Mouse (Mus musculus) intestine, postnatal 0 days (tissue): ENCODE data around the gene Baz1b. TPM values are rescaled to one million over a fixed set of nuclear protein-coding genes. Genes with fewer than 3 reads are reported as not detected.

Experiments used
- ATAC-seq: fragments of 200-750 bp; cut with Nextera tagmentation; 2 replicates; pipeline ENCODE4 v1.8.0; 2017; ENCODE audit warnings: mild to moderate bottlenecking, moderate TSS enrichment, moderate library complexity
- H3K27ac ChIP-seq: fragments of 300-500 bp; sonication (generic); 2 replicates; pipeline ENCODE4 v1.5.1; 2014; ENCODE audit warnings: mild to moderate bottlenecking, low read depth, low read length, moderate library complexity
- H3K27me3 ChIP-seq: fragments of 300-500 bp; sonication (generic); replicated peaks from 2 replicates; pipeline ENCODE4 v1.6.1; 2014; ENCODE audit warnings: low read length, mixed read lengths; ENCODE audit not compliant: control insufficient read depth, insufficient read depth
- H3K36me3 ChIP-seq: fragments of 300-500 bp; sonication (generic); 2 replicates; pipeline ENCODE4 v1.6.1; 2014; ENCODE audit warnings: mild to moderate bottlenecking, moderate library complexity; ENCODE audit not compliant: control insufficient read depth, insufficient read depth
- H3K4me1 ChIP-seq: fragments of 300-500 bp; sonication (generic); replicated peaks from 2 replicates; pipeline ENCODE4 v1.6.1; 2014; ENCODE audit warnings: antibody characterized with exemption, low read length, mixed read lengths; ENCODE audit not compliant: control insufficient read depth, insufficient read depth
- H3K4me2 ChIP-seq: fragments of 300-500 bp; sonication (generic); replicated peaks from 2 replicates; pipeline ENCODE4 v1.6.1; 2014; ENCODE audit warnings: low read depth, mild to moderate bottlenecking, moderate library complexity
- H3K4me3 ChIP-seq: fragments of 300-500 bp; sonication (generic); 2 replicates; pipeline ENCODE4 v1.5.1; 2014; ENCODE audit warnings: low read depth, low read length
- H3K9ac ChIP-seq: fragments of 300-500 bp; sonication (generic); 2 replicates; pipeline ENCODE4 v1.6.1; 2014; ENCODE audit warnings: mild to moderate bottlenecking, low read depth, low read length
- H3K9me3 ChIP-seq: fragments of 300-500 bp; sonication (generic); 2 replicates; pipeline ENCODE4 v1.6.1; 2016; ENCODE audit warnings: mixed run types; ENCODE audit not compliant: control insufficient read depth
- CTCF ChIP-seq: sonication (generic); IDR thresholded peaks from 2 replicates; pipeline ENCODE4 v1.5.1; 2016; ENCODE audit warnings: low read depth, mild to moderate bottlenecking, control low read depth, antibody characterized with exemption, moderate library complexity
- WGBS: fragments of 180-500 bp; shearing (Covaris S2); extraction: QIAGEN DNeasy Blood & Tissue Kit; methylation state at CpG from one replicate; pipeline ENCODE4 v1.1.7; 2014; 5-methylcytosine and 5-hydroxymethylcytosine counted together
- polyA plus RNA-seq: library from polyadenylated mRNA; unstranded; fragments of >200 nt; fragmentation: Nextera tagmentation; extraction: Ambion mirVana; gene quantifications from 2 replicates; pipeline ENCODE4 v1.2.1, GENCODE M21; 2015

Gene Baz1b
- polyA plus RNA-seq, 1 experiment from 2014 or later: 11.0 TPM

GRCm38 (mm10) chr5:135149053-135149819 lies 37.8 kb upstream of the Baz1b start, which contains the start of gene Tbl2:
Gene Tbl2 (plus strand): TSS chr5:135149657.
- no peaks in the 10 kb centered on the region; the same call in none of the 2 replicates for H3K4me1 ChIP-seq
- H3K27me3 ChIP-seq: no peaks in the 10 kb centered on the region
- peak within 1 kb of the TSS; percentile 67 for H3K9ac ChIP-seq
- peak within 1 kb of the TSS; percentile 92 for H3K4me3 ChIP-seq
- H3K27ac ChIP-seq: peak within 1 kb of the TSS; percentile 79
- WGBS: under 1% methylated on average over 63 of the region's 63 CpGs
- TF ChIP-seq CTCF: no peak; the same call in 1 of the 2 replicates
- peak within 1 kb of the TSS; percentile 83 for H3K4me2 ChIP-seq
- peak; percentile 99 for ATAC-seq
- H3K9me3 ChIP-seq: no peaks in the 10 kb centered on the region
- H3K36me3 ChIP-seq: peaks cover 15% of the 10 kb centered on the region

GRCm38 (mm10) chr5:135149820-135150178 lies 37.3 kb upstream of the Baz1b start:
- TF ChIP-seq CTCF: no peak
- Histone ChIP-seq H3K9ac (peak overlapping the region; percentile 67), H3K27me3 (no peaks in the 10 kb centered on the region), H3K4me3 (peak overlapping the region; percentile 92), H3K4me1 (no peaks in the 10 kb centered on the region; the same call in none of the 2 replicates), H3K4me2 (peak overlapping the region; percentile 83), H3K9me3 (no peaks in the 10 kb centered on the region), H3K36me3 (peaks cover 20% of the 10 kb centered on the region), H3K27ac (peak overlapping the region; percentile 73)
- under 1% methylated on average over 23 of the region's 23 CpGs for WGBS
- peak; percentile 23; the same call in 1 of the 2 replicates for ATAC-seq

GRCm38 (mm10) chr5:135156496-135156895 lies 30.6 kb upstream of the Baz1b start:
- H3K4me2 ChIP-seq: no peak overlapping the region
- no peaks in the 10 kb centered on the region for H3K4me1 ChIP-seq
- H3K27me3 ChIP-seq: no peaks in the 10 kb centered on the region
- no peak overlapping the region for H3K9ac ChIP-seq
- no peak overlapping the region for H3K27ac ChIP-seq
- no peak overlapping the region for H3K4me3 ChIP-seq
- H3K9me3 ChIP-seq: no peaks in the 10 kb centered on the region
- TF ChIP-seq CTCF: peak; percentile 42
- no peak for ATAC-seq
- peaks cover 87% of the 10 kb centered on the region for H3K36me3 ChIP-seq
- 98% methylated on average over 4 of the region's 4 CpGs for WGBS

GRCm38 (mm10) chr5:135161221-135161620 lies 25.8 kb upstream of the Baz1b start:
- Histone ChIP-seq H3K9me3 (no peaks in the 10 kb centered on the region), H3K27me3 (no peaks in the 10 kb centered on the region), H3K4me3 (no peak overlapping the region), H3K4me1 (no peaks in the 10 kb centered on the region), H3K36me3 (peaks cover 63% of the 10 kb centered on the region), H3K27ac (no peak overlapping the region), H3K9ac (no peak overlapping the region), H3K4me2 (no peak overlapping the region)
- no peak for ATAC-seq
- TF ChIP-seq CTCF: no peak
- 95% methylated on average over 4 of the region's 4 CpGs for WGBS

GRCm38 (mm10) chr5:135161650-135162049 lies 25.4 kb upstream of the Baz1b start:
- TF ChIP-seq CTCF: no peak
- no peak for ATAC-seq
- H3K36me3 ChIP-seq: peaks cover 58% of the 10 kb centered on the region
- no peak overlapping the region for H3K4me2 ChIP-seq
- H3K9me3 ChIP-seq: no peaks in the 10 kb centered on the region
- no peak overlapping the region for H3K9ac ChIP-seq
- 85% methylated on average over 7 of the region's 7 CpGs for WGBS
- H3K27me3 ChIP-seq: no peaks in the 10 kb centered on the region
- no peak overlapping the region for H3K27ac ChIP-seq
- H3K4me1 ChIP-seq: no peaks in the 10 kb centered on the region
- H3K4me3 ChIP-seq: no peak overlapping the region

GRCm38 (mm10) chr5:135162361-135162760 lies 24.7 kb upstream of the Baz1b start:
- Histone ChIP-seq H3K4me3 (no peak overlapping the region), H3K4me1 (no peaks in the 10 kb centered on the region), H3K27me3 (no peaks in the 10 kb centered on the region), H3K9me3 (no peaks in the 10 kb centered on the region), H3K27ac (no peak overlapping the region), H3K9ac (no peak overlapping the region), H3K36me3 (peaks cover 51% of the 10 kb centered on the region), H3K4me2 (no peak overlapping the region)
- no peak for TF ChIP-seq CTCF
- ATAC-seq: no peak
- 92% methylated on average over 8 of the region's 8 CpGs for WGBS
